Mouse (Mus musculus): ENCODE measurements around the gene Slc6a3.

Slc6a3 gene

DNA sequence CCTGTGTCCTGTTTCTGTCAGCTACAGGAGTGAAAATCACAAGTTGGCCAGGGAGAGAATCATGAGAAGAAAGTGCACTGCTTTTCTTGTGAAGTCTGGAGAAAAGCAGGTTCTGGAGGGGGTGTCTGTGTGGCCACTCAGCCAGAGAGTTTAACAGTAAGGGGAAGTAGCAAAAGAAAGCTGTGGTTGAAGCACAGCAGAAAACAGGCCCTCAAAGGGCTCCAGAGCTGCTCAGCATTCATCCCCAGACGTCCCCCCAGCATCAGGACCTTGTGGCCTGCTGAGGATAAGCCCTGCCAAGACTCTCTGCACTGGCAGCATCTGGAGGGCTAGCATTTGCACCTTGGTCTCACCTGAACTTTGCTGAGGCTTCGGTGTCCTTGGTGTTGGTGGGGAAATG, 56.0 kb downstream of the Slc6a3 start:
- no peak for DNase-seq

DNA sequence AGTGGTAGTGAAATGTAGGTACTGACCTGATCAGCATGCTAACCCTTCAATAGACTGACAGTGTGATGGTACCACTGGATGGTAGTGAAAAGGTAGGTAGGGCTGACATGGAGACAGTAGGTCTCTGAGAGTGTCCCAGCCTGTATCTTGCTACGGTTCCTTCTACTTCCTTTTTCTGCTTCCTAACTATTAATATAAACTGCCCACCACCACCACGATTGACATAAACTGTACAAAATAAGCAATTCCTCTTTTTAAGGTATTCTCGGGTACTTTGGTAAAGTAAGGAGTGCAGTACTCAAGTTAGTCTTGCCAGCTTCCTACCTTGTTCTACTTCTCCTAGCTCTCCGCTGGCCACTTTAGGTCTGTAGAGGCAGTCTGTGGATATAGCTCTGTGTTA, 59.7 kb downstream of the Slc6a3 start:
- DNase-seq: no peak

DNA sequence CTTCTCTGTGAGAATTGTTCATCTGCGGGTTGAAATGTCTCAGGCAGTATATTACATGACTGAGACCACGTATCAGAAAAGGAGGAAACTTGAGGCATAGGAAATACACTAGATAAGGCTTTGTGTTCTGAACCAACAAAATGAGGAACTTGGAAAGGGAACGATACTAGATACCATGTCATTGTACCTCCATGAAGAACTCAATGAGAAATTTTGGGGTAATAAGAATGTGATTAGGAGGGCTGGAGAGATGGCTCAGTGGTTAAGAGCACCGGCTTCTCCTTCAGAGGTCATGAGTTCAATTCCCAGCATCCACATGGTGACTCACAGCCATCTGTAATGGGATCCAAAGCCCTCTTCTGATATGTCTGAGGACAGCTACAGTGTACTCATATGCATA, 63.7 kb downstream of the Slc6a3 start:
- DNase-seq: no peak

GRCm38 (mm10) chr13:73603046-73603445, 66.5 kb downstream of the Slc6a3 start:
- peak; percentile 12 for DNase-seq

GRCm38 (mm10) chr13:73603522-73604155, 67.1 kb downstream of the Slc6a3 start, which contains the start of gene Clptm1l:
Clptm1l (plus strand) TSS chr13:73604006.
- DNase-seq: peak; percentile 96

- no peak for DNase-seq
Observed at GRCm38 (mm10) chr13:73604156-73604957, 67.8 kb downstream of the Slc6a3 start.

GRCm38 (mm10) chr13:73618406-73618805, 81.9 kb downstream of the Slc6a3 start:
- DNase-seq: no peak

- no peak for DNase-seq
Observed at GRCm38 (mm10) chr13:73620637-73621036, 84.1 kb downstream of the Slc6a3 start.

DNA sequence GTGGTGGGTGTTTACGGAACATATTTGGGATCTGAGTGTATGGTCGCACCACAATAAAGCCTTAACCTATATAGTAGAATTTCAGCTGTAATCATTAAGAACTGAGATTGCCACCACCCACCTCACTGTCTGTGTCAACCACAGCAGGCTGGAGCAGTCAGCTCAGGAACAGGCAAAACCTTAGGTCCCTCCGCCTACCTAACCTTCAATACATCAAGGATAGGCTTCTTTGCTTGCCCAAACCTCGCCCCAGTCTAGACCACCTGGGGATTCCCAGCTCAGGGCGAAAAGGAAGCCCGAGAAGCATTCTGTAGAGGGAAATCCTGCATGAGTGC, 89.8 kb downstream of the Slc6a3 start:
- no peak for DNase-seq

- DNase-seq: peak; percentile 81
Observed at GRCm38 (mm10) chr13:73626745-73627549, 90.4 kb downstream of the Slc6a3 start, which contains the start of gene Tert. Tert (plus strand) TSS chr13:73626911.

All from thymus, postnatal 4 days (tissue).